Mouse (Mus musculus) splenic B cell, adult 2 months (primary cell): Measurements from ENCODE around the gene Traf5.

Source experiments
- DNase-seq: peaks from one replicate; pipeline ENCODE4 v3.0.0-alpha.2; 2011; ENCODE audit warnings: low read depth, low spot score
- H3K27me3 ChIP-seq: 2 replicates; pipeline ENCODE4 v1.6.1; 2012; ENCODE audit warnings: mild to moderate bottlenecking, low read length, moderate library complexity, mixed read lengths; ENCODE audit not compliant: control insufficient read depth, poor library complexity, insufficient read depth, severe bottlenecking
- H3K36me3 ChIP-seq: 2 replicates; pipeline ENCODE4 v1.6.1; 2012; ENCODE audit warnings: mild to moderate bottlenecking, low read length, moderate library complexity, mixed read lengths; ENCODE audit not compliant: control insufficient read depth, poor library complexity, insufficient read depth, severe bottlenecking

The Traf5 gene

GRCm38 (mm10) chr1:191952733-191953335, 139.5 kb downstream of the Traf5 start:
- no peak for DNase-seq
- no peaks in the 10 kb centered on the region for H3K36me3 ChIP-seq
- H3K27me3 ChIP-seq: no peaks in the 10 kb centered on the region

- Histone ChIP-seq H3K36me3 (no peaks in the 10 kb centered on the region), H3K27me3 (no peaks in the 10 kb centered on the region)
- DNase-seq: no peak
These were observed 141.7 kb downstream of the Traf5 start for GRCm38 (mm10) chr1:191950611-191951010.

GRCm38 (mm10) chr1:191948600-191948999, 143.8 kb downstream of the Traf5 start:
- Histone ChIP-seq H3K27me3 (no peaks in the 10 kb centered on the region), H3K36me3 (no peaks in the 10 kb centered on the region)
- DNase-seq: no peak

- Histone ChIP-seq H3K27me3 (no peaks in the 10 kb centered on the region), H3K36me3 (no peaks in the 10 kb centered on the region)
- DNase-seq: no peak
These were observed 144.6 kb downstream of the Traf5 start for GRCm38 (mm10) chr1:191947796-191948195.
